Mouse (Mus musculus) adrenal gland, adult (tissue): ENCODE measurements around the gene Zfp60.

ENCODE experiments used
- DNase-seq, 2 experiments: peaks; one replicate each; pipeline ENCODE4 v3.0.0; 2022 to 2023; ENCODE audit warnings: low spot score in 1 of 2; ENCODE audit not compliant: inconsistent age in 2 of 2

Zfp60 gene

GRCm38 (mm10) chr7:27731281-27731883, at the start of gene Zfp60:
Zfp60 (plus strand) TSS chr7:27731389.
- DNase-seq = peak; percentile 87 to 97

- no peak for DNase-seq
Measured at GRCm38 (mm10) chr7:27683218-27683617, 48.0 kb upstream of the Zfp60 start.

GRCm38 (mm10) chr7:27685220-27685619, 46.0 kb upstream of the Zfp60 start:
- no peak for DNase-seq

- DNase-seq = peak in 1 of 2 experiments; percentile 59
Measured at GRCm38 (mm10) chr7:27685681-27686080, 45.5 kb upstream of the Zfp60 start.

GRCm38 (mm10) chr7:27687043-27687442, 44.1 kb upstream of the Zfp60 start:
- DNase-seq = no peak

- no peak for DNase-seq
Measured at GRCm38 (mm10) chr7:27687836-27688235, 43.4 kb upstream of the Zfp60 start.

GRCm38 (mm10) chr7:27688246-27688788, 42.9 kb upstream of the Zfp60 start:
- DNase-seq = peak; percentile 20 to 40

- peak; percentile 95 to 97 for DNase-seq
Measured at GRCm38 (mm10) chr7:27688815-27689612, 42.2 kb upstream of the Zfp60 start, which contains the start of gene Zfp607b. Zfp607b (plus strand) TSS chr7:27689340.

GRCm38 (mm10) chr7:27691076-27691475, 40.1 kb upstream of the Zfp60 start:
- DNase-seq = peak in 1 of 2 experiments; percentile 69

GRCm38 (mm10) chr7:27696711-27697110, 34.5 kb upstream of the Zfp60 start:
- no peak for DNase-seq

- no peak for DNase-seq
Measured at GRCm38 (mm10) chr7:27710402-27710801, 20.8 kb upstream of the Zfp60 start.

GRCm38 (mm10) chr7:27721951-27722350, 9.2 kb upstream of the Zfp60 start:
- DNase-seq = no peak

GRCm38 (mm10) chr7:27725566-27726538, 5.3 kb upstream of the Zfp60 start:
- DNase-seq = peak; percentile 24 to 71

- DNase-seq = no peak
Measured at GRCm38 (mm10) chr7:27727471-27727870, 3.7 kb upstream of the Zfp60 start.

- DNase-seq = no peak
Measured at GRCm38 (mm10) chr7:27731946-27732345, 757 bp downstream of the Zfp60 start.

GRCm38 (mm10) chr7:27732508-27732907, 1.3 kb downstream of the Zfp60 start:
- no peak for DNase-seq

GRCm38 (mm10) chr7:27735457-27735856, 4.3 kb downstream of the Zfp60 start:
- DNase-seq = no peak

- no peak for DNase-seq
Measured at GRCm38 (mm10) chr7:27756351-27757047, 25.3 kb downstream of the Zfp60 start.

- DNase-seq = no peak
Measured at GRCm38 (mm10) chr7:27757048-27757375, 25.8 kb downstream of the Zfp60 start.

- DNase-seq = no peak
Measured at GRCm38 (mm10) chr7:27765176-27765886, 34.1 kb downstream of the Zfp60 start.
